8 mouse cellular contexts compared by ENCODE assay signal in the genomic region with DNA sequence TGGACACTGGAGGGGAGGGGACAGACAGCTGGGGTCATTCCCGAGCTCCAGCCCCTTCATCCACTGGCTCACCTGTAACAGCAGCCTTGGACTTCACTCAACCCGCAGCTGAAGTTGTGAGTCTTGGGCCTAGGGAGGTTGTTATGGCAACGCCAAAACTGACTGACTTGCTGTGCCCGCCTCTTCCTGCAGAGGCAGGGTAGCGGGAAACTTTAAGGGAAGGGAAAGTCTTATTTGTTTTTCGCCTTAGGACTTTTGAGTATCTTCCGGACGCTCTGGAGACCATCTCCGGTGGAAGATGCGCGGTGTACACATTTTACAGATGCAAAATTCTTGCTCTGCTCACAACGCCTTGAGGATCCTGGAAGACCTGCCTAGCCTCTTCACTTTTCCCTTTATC. TPM values are rescaled to one million over a fixed set of nuclear protein-coding genes. Genes with fewer than 3 reads are reported as not detected.
DNase-seq lines count a peak whose midpoint lies in the region; ATAC-seq and TF ChIP-seq lines count a peak whose summit lies in the region.

No protein-coding gene starts in this region.

- 0 out of 2 replicates have a peak overlapping the region, but pooled peaks have one; percentile 14 for H3K4me3 ChIP-seq in embryonic facial prominence, embryonic 11.5 days (ENCODE audit: low read depth, low read length)
- H3K4me3 ChIP-seq in hindbrain, embryonic 14.5 days (replicated peaks; ENCODE audit: low read length): no peak overlapping the region
- no peak overlapping the region for H3K4me3 ChIP-seq in lung, adult 2 months (replicated peaks; ENCODE audit: extremely low read depth, low read depth, low read length)
- no peak overlapping the region for H3K4me3 ChIP-seq in neural tube, embryonic 15.5 days (replicated peaks)

- DNase-seq in right cerebral cortex, adult 18-20 months: peak; percentile 15
- no peak for DNase-seq in right cerebral cortex, postnatal 25 days
- DNase-seq in embryonic facial prominence, embryonic 11.5 days (ENCODE audit: low spot score): peak; percentile 85
- DNase-seq in hindbrain, embryonic 14.5 days (ENCODE audit: low spot score): peak; percentile 60
- DNase-seq in lung, adult 2 months: peak; percentile 27
- no peak for DNase-seq in urinary bladder, adult 2 months (ENCODE audit: low spot score)
- DNase-seq in adrenal gland, postnatal 25 days: no peak

- peak; percentile 73; the same call in 1 of the 2 replicates for ATAC-seq in embryonic facial prominence, embryonic 11.5 days (replicated peaks; ENCODE audit: insufficient number of reproducible peaks, low FRiP score, low TSS enrichment, low read depth)
- no peak for ATAC-seq in hindbrain, embryonic 14.5 days (ENCODE audit: low FRiP score)
- ATAC-seq in neural tube, embryonic 15.5 days (ENCODE audit: low FRiP score): no peak

- no peaks in the 10 kb centered on the region; the same call in 1 of the 2 replicates for H3K4me1 ChIP-seq in embryonic facial prominence, embryonic 11.5 days (ENCODE audit: control insufficient read depth, insufficient read depth, low read length)
- H3K4me1 ChIP-seq in hindbrain, embryonic 14.5 days (replicated peaks; ENCODE audit: control insufficient read depth, insufficient read depth, low read length): no peaks in the 10 kb centered on the region
- H3K4me1 ChIP-seq in lung, adult 2 months (ENCODE audit: control insufficient read depth, insufficient read depth, low read length): no peaks in the 10 kb centered on the region
- peaks cover 7% of the 10 kb centered on the region for H3K4me1 ChIP-seq in neural tube, embryonic 15.5 days

- H3K27me3 ChIP-seq in embryonic facial prominence, embryonic 11.5 days (ENCODE audit: control insufficient read depth, insufficient read depth, low read length): no peaks in the 10 kb centered on the region
- H3K27me3 ChIP-seq in hindbrain, embryonic 14.5 days (ENCODE audit: control insufficient read depth, insufficient read depth, low read length): no peaks in the 10 kb centered on the region
- H3K27me3 ChIP-seq in neural tube, embryonic 15.5 days (replicated peaks): no peaks in the 10 kb centered on the region

- TF ChIP-seq CTCF in lung, adult 2 months (IDR thresholded peaks at IDR 0.05; ENCODE audit: insufficient read depth, low read length): no peak

- peak overlapping the region; percentile 56 for H3K9ac ChIP-seq in embryonic facial prominence, embryonic 11.5 days (replicated peaks; ENCODE audit: low read length)
- peak overlapping the region; percentile 13; the same call in 1 of the 2 replicates for H3K9ac ChIP-seq in hindbrain, embryonic 14.5 days
- H3K9ac ChIP-seq in neural tube, embryonic 15.5 days (replicated peaks): no peak overlapping the region

- no peak overlapping the region for H3K27ac ChIP-seq in embryonic facial prominence, embryonic 11.5 days (replicated peaks; ENCODE audit: low read depth, low read length)
- H3K27ac ChIP-seq in hindbrain, embryonic 14.5 days: no peak overlapping the region
- no peak overlapping the region for H3K27ac ChIP-seq in neural tube, embryonic 15.5 days (replicated peaks)

- 4% methylated on average over 12 of the region's 12 CpGs for WGBS in embryonic facial prominence, embryonic 11.5 days
- 5% methylated on average over 12 of the region's 12 CpGs for WGBS in hindbrain, embryonic 14.5 days
- WGBS in lung, adult 2 months: 4% methylated on average over 12 of the region's 12 CpGs
- 6% methylated on average over 12 of the region's 12 CpGs for WGBS in neural tube, embryonic 15.5 days

- H3K9me3 ChIP-seq in embryonic facial prominence, embryonic 11.5 days (replicated peaks; ENCODE audit: control insufficient read depth, low read length): no peaks in the 10 kb centered on the region
- H3K9me3 ChIP-seq in hindbrain, embryonic 14.5 days (ENCODE audit: control insufficient read depth, low read length): no peaks in the 10 kb centered on the region
- H3K9me3 ChIP-seq in neural tube, embryonic 15.5 days (replicated peaks): no peaks in the 10 kb centered on the region

- peak overlapping the region; percentile 43 for H3K4me2 ChIP-seq in embryonic facial prominence, embryonic 11.5 days (ENCODE audit: low read depth, low read length)
- peak overlapping the region; percentile 21 for H3K4me2 ChIP-seq in hindbrain, embryonic 14.5 days (replicated peaks)
- peak overlapping the region; percentile 28 for H3K4me2 ChIP-seq in neural tube, embryonic 15.5 days

- no peak for TF ChIP-seq POLR2A in lung, adult 2 months (IDR thresholded peaks at IDR 0.05; ENCODE audit: borderline replicate concordance, extremely low read depth, low read depth, low read length)

- no peaks in the 10 kb centered on the region for H3K36me3 ChIP-seq in embryonic facial prominence, embryonic 11.5 days (replicated peaks; ENCODE audit: control insufficient read depth, insufficient read depth, low read depth, low read length)
- no peaks in the 10 kb centered on the region for H3K36me3 ChIP-seq in hindbrain, embryonic 14.5 days (replicated peaks; ENCODE audit: control insufficient read depth, insufficient read depth)
- no peaks in the 10 kb centered on the region for H3K36me3 ChIP-seq in neural tube, embryonic 15.5 days

RNA-seq across cellular contexts. Expression of a gene that starts 2.5 kb away (rescaled TPM):
- 0.91 TPM in 1 of 2 replicates, not detected in the other for polyA plus RNA-seq in embryonic facial prominence, embryonic 11.5 days (2014; fragmentation: Nextera tagmentation; extraction: Ambion mirVana)
- polyA plus RNA-seq in hindbrain, embryonic 14.5 days (2014; fragmentation: Nextera tagmentation; extraction: Ambion mirVana): 0.79 TPM in 1 of 2 replicates, not detected in the other
- polyA plus RNA-seq in lung, adult 2 months (2012; rRNA removed): 0.77 and 2.9 TPM in 2 replicates
- 0.68 TPM in 1 of 2 replicates, not detected in the other for polyA plus RNA-seq in neural tube, embryonic 15.5 days (2015; fragmentation: Nextera tagmentation; extraction: Ambion mirVana)
- polyA plus RNA-seq in urinary bladder, adult 2 months (2012; rRNA removed): not detected in 2 replicates
- total RNA-seq in adrenal gland, postnatal 25 days (2021): not detected in 2 replicates

RNA-seq across cellular contexts. Expression of a gene that starts 18.9 kb away (rescaled TPM):
- 7.2 and 7.9 TPM in 2 replicates for polyA plus RNA-seq in embryonic facial prominence, embryonic 11.5 days (2014; fragmentation: Nextera tagmentation; extraction: Ambion mirVana)
- polyA plus RNA-seq in hindbrain, embryonic 14.5 days (2014; fragmentation: Nextera tagmentation; extraction: Ambion mirVana): 13.0 and 14.0 TPM in 2 replicates
- polyA plus RNA-seq in lung, adult 2 months (2012; rRNA removed): 10.4 and 12.1 TPM in 2 replicates
- polyA plus RNA-seq in neural tube, embryonic 15.5 days (2015; fragmentation: Nextera tagmentation; extraction: Ambion mirVana): 19.6 and 21.0 TPM in 2 replicates
- 7.5 and 14.4 TPM in 2 replicates for polyA plus RNA-seq in urinary bladder, adult 2 months (2012; rRNA removed)
- total RNA-seq in adrenal gland, postnatal 25 days (2021): 15.0 and 20.3 TPM in 2 replicates

RNA-seq across cellular contexts. Expression of a gene that starts 34.4 kb away (rescaled TPM):
- polyA plus RNA-seq in embryonic facial prominence, embryonic 11.5 days (2014; fragmentation: Nextera tagmentation; extraction: Ambion mirVana): 9.1 and 9.6 TPM in 2 replicates
- polyA plus RNA-seq in hindbrain, embryonic 14.5 days (2014; fragmentation: Nextera tagmentation; extraction: Ambion mirVana): 16.2 and 18.0 TPM in 2 replicates
- 113 and 137 TPM in 2 replicates for polyA plus RNA-seq in lung, adult 2 months (2012; rRNA removed)
- polyA plus RNA-seq in neural tube, embryonic 15.5 days (2015; fragmentation: Nextera tagmentation; extraction: Ambion mirVana): 14.1 and 14.2 TPM in 2 replicates
- 34.2 and 41.7 TPM in 2 replicates for polyA plus RNA-seq in urinary bladder, adult 2 months (2012; rRNA removed)
- total RNA-seq in adrenal gland, postnatal 25 days (2021): 11.7 and 13.4 TPM in 2 replicates

RNA-seq across cellular contexts. Expression of a gene that starts 59.6 kb away (rescaled TPM):
- polyA plus RNA-seq in embryonic facial prominence, embryonic 11.5 days (2014; fragmentation: Nextera tagmentation; extraction: Ambion mirVana): 54.1 and 59.0 TPM in 2 replicates
- polyA plus RNA-seq in hindbrain, embryonic 14.5 days (2014; fragmentation: Nextera tagmentation; extraction: Ambion mirVana): 80.8 and 87.1 TPM in 2 replicates
- polyA plus RNA-seq in lung, adult 2 months (2012; rRNA removed): 16.6 and 20.1 TPM in 2 replicates
- polyA plus RNA-seq in neural tube, embryonic 15.5 days (2015; fragmentation: Nextera tagmentation; extraction: Ambion mirVana): 81.4 and 89.2 TPM in 2 replicates
- 20.5 and 28.8 TPM in 2 replicates for polyA plus RNA-seq in urinary bladder, adult 2 months (2012; rRNA removed)
- total RNA-seq in adrenal gland, postnatal 25 days (2021): 16.4 and 22.7 TPM in 2 replicates

Comparison
In these comparisons a context has a peak if more than half of its experiments do, and no peak if none do; other contexts are left out.
1. DNase-seq: peak in right cerebral cortex, adult 18-20 months (single experiment), embryonic facial prominence, embryonic 11.5 days (single experiment), hindbrain, embryonic 14.5 days (single experiment) and lung, adult 2 months (single experiment); none in right cerebral cortex, postnatal 25 days (single experiment), urinary bladder, adult 2 months (single experiment) and adrenal gland, postnatal 25 days (single experiment).
2. Peak in every context shown above with its lines, with median percentiles within 50 percentile points of each other: H3K4me2 ChIP-seq.